Mouse (Mus musculus): ENCODE measurements around the gene Epha7. TPM values are rescaled to one million over a fixed set of nuclear protein-coding genes. Genes with fewer than 3 reads are reported as not detected.

Epha7 gene
- 0.77 and 0.83 TPM in 2 replicates for polyA plus RNA-seq (2012; rRNA removed)

GRCm38 (mm10) chr4:28812691-28813289 lies at the start of gene Epha7:
Gene Epha7, plus strand, starts transcription at chr4:28813131.
- Histone ChIP-seq H3K27me3 (replicated peaks; ENCODE audit: control insufficient read depth, insufficient read depth, low read length) (no peaks in the 10 kb centered on the region; the same call in 1 of the 2 replicates), H3K36me3 (ENCODE audit: control insufficient read depth, insufficient read depth, low read length) (no peaks in the 10 kb centered on the region), H3K27ac (ENCODE audit: insufficient read depth, low read depth, low read length) (no peak within 1 kb of the TSS), H3K4me1 (ENCODE audit: control insufficient read depth, insufficient read depth, low read length) (no peaks in the 10 kb centered on the region), H3K4me3 (ENCODE audit: insufficient read depth, low read depth, low read length) (peak within 1 kb of the TSS; percentile 63)
- TF ChIP-seq CTCF (conservative IDR thresholded peaks at IDR 0.05; ENCODE audit: insufficient read depth, insufficient read length, low read depth, low read length) (no peak), POLR2A (IDR thresholded peaks at IDR 0.05; ENCODE audit: low read depth, low read length) (peak; percentile 69)
- under 1% methylated on average over 48 of the region's 48 CpGs for whole genome bisulfite sequencing
- peak; percentile 97 for DNase-seq

- H3K4me3 ChIP-seq (ENCODE audit: insufficient read depth, low read depth, low read length): no peak overlapping the region
- H3K27ac ChIP-seq (ENCODE audit: insufficient read depth, low read depth, low read length): no peak overlapping the region
- no peak for TF ChIP-seq CTCF (conservative IDR thresholded peaks at IDR 0.05; ENCODE audit: insufficient read depth, insufficient read length, low read depth, low read length)
- TF ChIP-seq POLR2A (IDR thresholded peaks at IDR 0.05; ENCODE audit: low read depth, low read length): no peak
- DNase-seq: no peak
- no peaks in the 10 kb centered on the region for H3K27me3 ChIP-seq (replicated peaks; ENCODE audit: control insufficient read depth, insufficient read depth, low read length)
- no peaks in the 10 kb centered on the region for H3K4me1 ChIP-seq (ENCODE audit: control insufficient read depth, insufficient read depth, low read length)
- no peaks in the 10 kb centered on the region for H3K36me3 ChIP-seq (ENCODE audit: control insufficient read depth, insufficient read depth, low read length)
- WGBS: 45% methylated on average over 3 of the region's 3 CpGs
These were observed 29.0 kb upstream of the Epha7 start for GRCm38 (mm10) chr4:28783961-28784360.

DNA sequence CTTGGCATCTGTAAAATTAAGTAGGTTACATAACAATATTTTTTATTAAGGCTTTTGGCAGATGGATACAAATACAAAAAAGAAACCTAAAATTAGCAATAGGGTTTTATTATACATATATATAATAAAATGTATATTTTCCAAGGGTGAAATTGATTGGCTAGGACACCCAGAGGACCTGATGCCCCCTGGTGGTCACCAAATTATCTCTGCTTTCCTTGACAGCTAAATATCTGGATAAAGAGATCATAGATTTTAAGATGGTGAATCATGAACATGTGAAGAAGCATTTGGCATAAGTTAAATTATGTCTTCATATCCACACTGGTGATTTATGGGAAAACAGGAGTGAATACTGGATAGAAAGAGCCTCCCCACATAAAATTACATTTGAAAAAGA lies 4.1 kb upstream of the Epha7 start:
- no peaks in the 10 kb centered on the region for H3K4me1 ChIP-seq (ENCODE audit: control insufficient read depth, insufficient read depth, low read length)
- DNase-seq: peak; percentile 36
- H3K36me3 ChIP-seq (ENCODE audit: control insufficient read depth, insufficient read depth, low read length): no peaks in the 10 kb centered on the region
- H3K4me3 ChIP-seq (ENCODE audit: insufficient read depth, low read depth, low read length): no peak overlapping the region
- TF ChIP-seq CTCF (conservative IDR thresholded peaks at IDR 0.05; ENCODE audit: insufficient read depth, insufficient read length, low read depth, low read length) (0 out of 2 replicates have a peak, but pooled peaks have one; percentile 9), POLR2A (IDR thresholded peaks at IDR 0.05; ENCODE audit: low read depth, low read length) (no peak)
- no peak overlapping the region for H3K27ac ChIP-seq (ENCODE audit: insufficient read depth, low read depth, low read length)
- H3K27me3 ChIP-seq (replicated peaks; ENCODE audit: control insufficient read depth, insufficient read depth, low read length): no peaks in the 10 kb centered on the region

- Histone ChIP-seq H3K27ac (ENCODE audit: insufficient read depth, low read depth, low read length) (no peak overlapping the region), H3K36me3 (ENCODE audit: control insufficient read depth, insufficient read depth, low read length) (no peaks in the 10 kb centered on the region), H3K27me3 (replicated peaks; ENCODE audit: control insufficient read depth, insufficient read depth, low read length) (no peaks in the 10 kb centered on the region), H3K4me1 (ENCODE audit: control insufficient read depth, insufficient read depth, low read length) (no peaks in the 10 kb centered on the region), H3K4me3 (ENCODE audit: insufficient read depth, low read depth, low read length) (no peak overlapping the region)
- no peak for DNase-seq
- TF ChIP-seq CTCF (conservative IDR thresholded peaks at IDR 0.05; ENCODE audit: insufficient read depth, insufficient read length, low read depth, low read length) (no peak), POLR2A (IDR thresholded peaks at IDR 0.05; ENCODE audit: low read depth, low read length) (no peak)
- 64% methylated on average over 4 of the region's 4 CpGs for WGBS
These were observed 3.2 kb upstream of the Epha7 start for GRCm38 (mm10) chr4:28809703-28810102.

- DNase-seq: peak; percentile 37
- H3K27ac ChIP-seq (ENCODE audit: insufficient read depth, low read depth, low read length): no peak overlapping the region
- no peaks in the 10 kb centered on the region for H3K4me1 ChIP-seq (ENCODE audit: control insufficient read depth, insufficient read depth, low read length)
- TF ChIP-seq CTCF (conservative IDR thresholded peaks at IDR 0.05; ENCODE audit: insufficient read depth, insufficient read length, low read depth, low read length) (no peak), POLR2A (IDR thresholded peaks at IDR 0.05; ENCODE audit: low read depth, low read length) (no peak)
- no peaks in the 10 kb centered on the region; the same call in 1 of the 2 replicates for H3K27me3 ChIP-seq (replicated peaks; ENCODE audit: control insufficient read depth, insufficient read depth, low read length)
- WGBS: 1% methylated on average over 92 of the region's 94 CpGs
- no peaks in the 10 kb centered on the region for H3K36me3 ChIP-seq (ENCODE audit: control insufficient read depth, insufficient read depth, low read length)
- H3K4me3 ChIP-seq (ENCODE audit: insufficient read depth, low read depth, low read length): peak overlapping the region; percentile 52
These were observed 882 bp downstream of the Epha7 start for GRCm38 (mm10) chr4:28813551-28814475.

DNA sequence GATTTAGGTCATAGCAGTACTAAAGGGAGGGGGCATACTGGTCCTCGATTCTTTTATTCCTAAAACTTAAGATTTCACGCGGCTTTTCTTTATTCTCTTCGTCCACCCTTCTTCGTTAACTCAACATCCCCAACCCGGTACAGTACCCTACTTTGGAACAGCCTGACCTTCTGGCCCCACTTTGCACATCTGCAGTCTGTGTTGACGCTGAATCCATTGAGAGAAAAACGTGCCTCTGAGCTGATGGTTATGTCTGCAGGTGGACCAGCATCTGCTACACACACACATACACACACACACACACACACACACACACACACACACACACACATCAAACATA lies 1.5 kb downstream of the Epha7 start:
- DNase-seq: peak; percentile 1
- Histone ChIP-seq H3K27ac (ENCODE audit: insufficient read depth, low read depth, low read length) (no peak overlapping the region), H3K27me3 (replicated peaks; ENCODE audit: control insufficient read depth, insufficient read depth, low read length) (no peaks in the 10 kb centered on the region; the same call in 1 of the 2 replicates), H3K4me3 (ENCODE audit: insufficient read depth, low read depth, low read length) (peak overlapping the region; percentile 52), H3K4me1 (ENCODE audit: control insufficient read depth, insufficient read depth, low read length) (no peaks in the 10 kb centered on the region), H3K36me3 (ENCODE audit: control insufficient read depth, insufficient read depth, low read length) (no peaks in the 10 kb centered on the region)
- WGBS: under 1% methylated on average over 8 of the region's 8 CpGs
- no peak for TF ChIP-seq POLR2A (IDR thresholded peaks at IDR 0.05; ENCODE audit: low read depth, low read length)
- no peak for TF ChIP-seq CTCF (conservative IDR thresholded peaks at IDR 0.05; ENCODE audit: insufficient read depth, insufficient read length, low read depth, low read length)

Data from kidney, adult 2 months (tissue).